Mouse (Mus musculus) thymus, adult 2 months (tissue): ENCODE results near the gene Stum.

Experiments
- CTCF ChIP-seq: fragments of 200-500 bp; IDR thresholded peaks from 2 replicates; pipeline ENCODE4 v1.5.1; 2012; ENCODE audit warnings: mild to moderate bottlenecking, control low read depth, low read length, moderate library complexity, borderline replicate concordance; ENCODE audit not compliant: control insufficient read depth, poor library complexity, insufficient read depth; ENCODE audit errors: extremely low read depth
- POLR2A ChIP-seq: fragments of 200-500 bp; IDR thresholded peaks from 2 replicates; pipeline ENCODE4 v1.6.1; 2012; ENCODE audit warnings: mild to moderate bottlenecking, low read length, control low read depth, moderate library complexity; ENCODE audit not compliant: control insufficient read depth, poor library complexity, insufficient read depth; ENCODE audit errors: extremely low read depth

DNA sequence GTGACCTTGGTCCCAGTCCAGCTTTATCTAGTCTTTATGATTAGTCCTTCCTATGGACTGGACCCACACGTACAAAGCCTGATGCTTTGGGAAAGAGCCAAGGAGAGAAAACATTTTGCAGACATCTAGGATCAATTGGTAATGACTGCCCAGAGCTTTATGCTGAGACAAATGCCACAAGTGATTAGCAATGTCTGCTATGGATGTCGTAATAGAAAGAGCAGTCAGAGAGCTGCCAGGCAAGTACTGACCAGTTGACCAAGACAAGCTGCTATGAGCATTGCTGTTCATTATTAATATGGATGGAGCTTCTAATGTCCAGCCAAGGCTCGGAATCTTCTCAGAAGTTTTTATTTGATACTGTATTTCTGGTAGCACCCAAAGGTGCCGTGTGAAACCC, 43.8 kb downstream of the Stum start:
- no peak for TF ChIP-seq CTCF
- no peak for TF ChIP-seq POLR2A
